Mouse (Mus musculus): Measurements from ENCODE around the gene Hoxc13. TPM values are rescaled to one million over a fixed set of nuclear protein-coding genes. Genes with fewer than 3 reads are reported as not detected.

The Hoxc13 gene
- polyA plus RNA-seq, 1 experiment: 5.8 TPM

GRCm38 (mm10) chr15:102972254-102972653 lies 51.4 kb downstream of the Hoxc13 start:
- peak overlapping the region; percentile 21 for H3K4me3 ChIP-seq
- TF ChIP-seq POLR2AphosphoS2 (IDR thresholded peaks at IDR 0.05; ENCODE audit: insufficient read length, low read depth) (peak; percentile 36), E2F4 (IDR thresholded peaks at IDR 0.05; ENCODE audit: insufficient read depth) (no peak), TCF3 (IDR thresholded peaks at IDR 0.05; ENCODE audit: insufficient read length, low read depth) (no peak)
- H3K27me3 ChIP-seq (ENCODE audit: control insufficient read depth, insufficient read depth, insufficient read length): no peaks in the 10 kb centered on the region

DNA sequence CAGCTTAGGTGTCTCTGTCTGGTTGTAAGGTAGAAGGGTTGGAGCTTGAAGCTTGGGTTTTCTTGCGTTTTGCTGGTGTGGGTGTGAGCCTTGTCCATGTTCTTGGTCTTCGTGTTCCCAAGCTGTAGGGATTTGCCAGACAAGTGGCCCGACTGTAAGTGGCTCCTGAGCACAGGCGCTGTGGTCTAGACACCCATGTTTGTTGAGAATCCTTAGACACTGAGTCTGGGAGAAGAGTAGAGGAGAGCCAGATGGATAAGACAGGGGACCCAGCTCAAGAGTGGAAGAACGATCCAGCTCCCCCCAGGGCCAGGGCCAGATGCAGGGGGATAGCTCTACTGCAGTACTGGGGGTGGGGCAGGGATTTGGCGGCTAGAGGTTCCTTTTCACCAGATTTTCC lies 51.9 kb downstream of the Hoxc13 start:
- peaks cover 100% of the 10 kb centered on the region for H3K79me2 ChIP-seq (ENCODE audit: control insufficient read depth, insufficient read depth)
- H3K27me3 ChIP-seq (ENCODE audit: control insufficient read depth, insufficient read depth, insufficient read length): no peaks in the 10 kb centered on the region
- TF ChIP-seq SRF (IDR thresholded peaks at IDR 0.05; ENCODE audit: control insufficient read depth, insufficient read length, low read depth) (no peak), USF1 (IDR thresholded peaks at IDR 0.05; ENCODE audit: low read depth) (no peak), POLR2AphosphoS2 (IDR thresholded peaks at IDR 0.05; ENCODE audit: insufficient read length, low read depth) (no peak), MAX (IDR thresholded peaks at IDR 0.05; ENCODE audit: low read depth) (no peak), CEBPB (IDR thresholded peaks at IDR 0.05; ENCODE audit: insufficient read depth, poor library complexity, severe bottlenecking) (no peak), MYOD1 (IDR thresholded peaks at IDR 0.05; ENCODE audit: control insufficient read depth in 1 of 3, insufficient read length in 2 of 3, low read depth in 2 of 3) (no peak), TCF12 (IDR thresholded peaks at IDR 0.05; ENCODE audit: insufficient read depth, poor library complexity, severe bottlenecking) (no peak), REST (IDR thresholded peaks at IDR 0.05; ENCODE audit: insufficient read depth, insufficient read length) (no peak)
- peak overlapping the region; percentile 3 for H3ac ChIP-seq (ENCODE audit: control insufficient read depth, insufficient read length)
- H3K36me3 ChIP-seq (ENCODE audit: control insufficient read depth, insufficient read depth): no peaks in the 10 kb centered on the region
- peak overlapping the region; percentile 21 for H3K4me3 ChIP-seq
- H3K4me2 ChIP-seq (ENCODE audit: low read depth): peak overlapping the region; percentile 98

More at GRCm38 (mm10) chr15:102972254-102972653, 51.4 kb downstream of the Hoxc13 start:
- Histone ChIP-seq H3K79me2 (ENCODE audit: control insufficient read depth, insufficient read depth) (peaks cover 100% of the 10 kb centered on the region), H3K4me2 (ENCODE audit: low read depth) (peak overlapping the region; percentile 98), H3K36me3 (ENCODE audit: control insufficient read depth, insufficient read depth) (no peaks in the 10 kb centered on the region), H3ac (ENCODE audit: control insufficient read depth, insufficient read length) (peak overlapping the region; percentile 3)

DNA sequence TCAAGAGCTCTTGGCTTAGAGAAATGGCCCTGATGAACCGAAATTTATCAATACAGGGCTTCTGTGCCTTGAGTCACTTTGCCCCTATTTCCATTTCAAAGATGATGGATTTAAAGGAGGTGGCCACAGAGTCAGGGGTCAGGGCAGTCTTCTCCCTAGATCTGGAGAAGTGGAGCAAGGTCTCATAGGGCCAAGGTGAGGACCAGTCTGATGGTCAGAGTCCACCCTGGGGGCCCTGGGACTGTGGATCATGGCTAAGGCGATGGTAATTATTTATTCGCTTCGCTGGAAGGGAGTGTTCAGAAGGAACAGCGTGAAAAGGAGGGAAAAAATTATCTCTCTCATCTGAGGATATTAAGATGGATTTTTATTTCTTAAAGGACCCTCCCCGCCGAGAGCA lies 54.1 kb downstream of the Hoxc13 start:
- Histone ChIP-seq H3K36me3 (ENCODE audit: control insufficient read depth, insufficient read depth) (no peaks in the 10 kb centered on the region), H3K79me2 (ENCODE audit: control insufficient read depth, insufficient read depth) (peaks cover 100% of the 10 kb centered on the region), H3ac (ENCODE audit: control insufficient read depth, insufficient read length) (peak overlapping the region; percentile 64), H3K27me3 (ENCODE audit: control insufficient read depth, insufficient read depth, insufficient read length) (no peaks in the 10 kb centered on the region), H3K4me3 (peak overlapping the region; percentile 92), H3K4me2 (ENCODE audit: low read depth) (peak overlapping the region; percentile 95)
- no peak for TF ChIP-seq MYOD1 (IDR thresholded peaks at IDR 0.05; ENCODE audit: control insufficient read depth in 1 of 3, insufficient read length in 2 of 3, low read depth in 2 of 3)
- no peak for TF ChIP-seq MYOG (IDR thresholded peaks at IDR 0.05; ENCODE audit: control insufficient read depth in 1 of 3, insufficient read depth in 1 of 3, insufficient read length in 2 of 3, low read depth in 2 of 3)
- no peak for TF ChIP-seq TCF3 (IDR thresholded peaks at IDR 0.05; ENCODE audit: insufficient read length, low read depth)
- no peak for TF ChIP-seq USF1 (IDR thresholded peaks at IDR 0.05; ENCODE audit: low read depth)
- no peak for TF ChIP-seq E2F4 (IDR thresholded peaks at IDR 0.05; ENCODE audit: insufficient read depth)
- no peak for TF ChIP-seq POLR2A (IDR thresholded peaks at IDR 0.05; ENCODE audit: insufficient read length, low read depth)
- no peak for TF ChIP-seq CEBPB (IDR thresholded peaks at IDR 0.05; ENCODE audit: insufficient read depth, poor library complexity, severe bottlenecking)
- no peak for TF ChIP-seq MAX (IDR thresholded peaks at IDR 0.05; ENCODE audit: low read depth)
- TF ChIP-seq TCF12 (IDR thresholded peaks at IDR 0.05; ENCODE audit: insufficient read depth, poor library complexity, severe bottlenecking): no peak
- no peak for TF ChIP-seq REST (IDR thresholded peaks at IDR 0.05; ENCODE audit: insufficient read depth, insufficient read length)
- no peak for TF ChIP-seq POLR2AphosphoS2 (IDR thresholded peaks at IDR 0.05; ENCODE audit: insufficient read length, low read depth)
- TF ChIP-seq SRF (IDR thresholded peaks at IDR 0.05; ENCODE audit: control insufficient read depth, insufficient read length, low read depth): no peak

GRCm38 (mm10) chr15:102975688-102976111 lies 54.8 kb downstream of the Hoxc13 start:
- no peaks in the 10 kb centered on the region for H3K36me3 ChIP-seq (ENCODE audit: control insufficient read depth, insufficient read depth)
- peak overlapping the region; percentile 64 for H3ac ChIP-seq (ENCODE audit: control insufficient read depth, insufficient read length)
- TF ChIP-seq POLR2AphosphoS2 (IDR thresholded peaks at IDR 0.05; ENCODE audit: insufficient read length, low read depth): peak; percentile 96
- no peak for TF ChIP-seq TCF12 (IDR thresholded peaks at IDR 0.05; ENCODE audit: insufficient read depth, poor library complexity, severe bottlenecking)
- TF ChIP-seq REST (IDR thresholded peaks at IDR 0.05; ENCODE audit: insufficient read depth, insufficient read length): peak; percentile 2
- peak; percentile 1 for TF ChIP-seq E2F4 (IDR thresholded peaks at IDR 0.05; ENCODE audit: insufficient read depth)
- peak in 2 of 3 experiments; percentile 1 to 38 for TF ChIP-seq MYOD1 (IDR thresholded peaks at IDR 0.05; ENCODE audit: control insufficient read depth in 1 of 3, insufficient read length in 2 of 3, low read depth in 2 of 3)
- TF ChIP-seq MYOG (IDR thresholded peaks at IDR 0.05; ENCODE audit: control insufficient read depth in 1 of 3, insufficient read depth in 1 of 3, insufficient read length in 2 of 3, low read depth in 2 of 3): peak in 1 of 3 experiments; percentile 33
- peak; percentile 94 for TF ChIP-seq POLR2A (IDR thresholded peaks at IDR 0.05; ENCODE audit: insufficient read length, low read depth)
- no peak for TF ChIP-seq TCF3 (IDR thresholded peaks at IDR 0.05; ENCODE audit: insufficient read length, low read depth)
- peaks cover 100% of the 10 kb centered on the region for H3K79me2 ChIP-seq (ENCODE audit: control insufficient read depth, insufficient read depth)
- peak overlapping the region; percentile 95 for H3K4me2 ChIP-seq (ENCODE audit: low read depth)
- H3K27me3 ChIP-seq (ENCODE audit: control insufficient read depth, insufficient read depth, insufficient read length): no peaks in the 10 kb centered on the region
- H3K4me3 ChIP-seq: peak overlapping the region; percentile 92

DNA sequence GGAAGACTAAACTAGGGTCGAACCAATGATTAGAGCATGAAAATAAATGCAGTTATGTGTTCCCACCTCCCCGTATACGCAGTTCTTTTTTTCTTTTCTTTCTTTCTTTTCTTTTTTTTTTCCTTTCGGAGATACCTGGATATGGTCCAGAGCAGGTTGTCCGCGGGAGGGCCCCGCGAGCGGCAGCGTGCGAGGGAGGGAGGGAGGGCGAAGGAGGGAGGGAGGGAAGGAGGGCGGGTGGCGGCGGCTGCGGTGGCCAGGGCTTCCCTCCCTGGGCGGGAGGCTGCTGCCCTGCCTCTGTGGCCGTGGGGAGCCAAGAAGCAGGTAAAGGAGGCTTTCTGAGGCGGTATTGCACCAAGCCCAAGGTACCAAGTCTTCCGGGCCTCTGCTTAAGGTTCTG lies 55.3 kb downstream of the Hoxc13 start, which contains the start of gene Hoxc9:
Gene Hoxc9 (plus strand): TSS at position 269 of the 400 bp plus-strand sequence.
- H3K79me2 ChIP-seq (ENCODE audit: control insufficient read depth, insufficient read depth): peaks cover 100% of the 10 kb centered on the region
- peak within 1 kb of the TSS; percentile 95 for H3K4me2 ChIP-seq (ENCODE audit: low read depth)
- TF ChIP-seq POLR2A (IDR thresholded peaks at IDR 0.05; ENCODE audit: insufficient read length, low read depth) (peak; percentile 44), MAX (IDR thresholded peaks at IDR 0.05; ENCODE audit: low read depth) (no peak), E2F4 (IDR thresholded peaks at IDR 0.05; ENCODE audit: insufficient read depth) (no peak), MYOG (IDR thresholded peaks at IDR 0.05; ENCODE audit: control insufficient read depth in 1 of 3, insufficient read depth in 1 of 3, insufficient read length in 2 of 3, low read depth in 2 of 3) (no peak), TCF3 (IDR thresholded peaks at IDR 0.05; ENCODE audit: insufficient read length, low read depth) (no peak), SRF (IDR thresholded peaks at IDR 0.05; ENCODE audit: control insufficient read depth, insufficient read length, low read depth) (no peak), MYOD1 (IDR thresholded peaks at IDR 0.05; ENCODE audit: control insufficient read depth in 1 of 3, insufficient read length in 2 of 3, low read depth in 2 of 3) (peak in 1 of 3 experiments; percentile 30), POLR2AphosphoS2 (IDR thresholded peaks at IDR 0.05; ENCODE audit: insufficient read length, low read depth) (peak; percentile 50), USF1 (IDR thresholded peaks at IDR 0.05; ENCODE audit: low read depth) (no peak)
- no peaks in the 10 kb centered on the region for H3K27me3 ChIP-seq (ENCODE audit: control insufficient read depth, insufficient read depth, insufficient read length)
- H3K36me3 ChIP-seq (ENCODE audit: control insufficient read depth, insufficient read depth): no peaks in the 10 kb centered on the region
- H3K4me3 ChIP-seq: peak within 1 kb of the TSS; percentile 92
- H3ac ChIP-seq (ENCODE audit: control insufficient read depth, insufficient read length): peak within 1 kb of the TSS; percentile 64
